Mouse (Mus musculus): ENCODE results near the gene Med15. TPM values are rescaled to one million over a fixed set of nuclear protein-coding genes. Genes with fewer than 3 reads are reported as not detected.

Med15 gene
- total RNA-seq, 2 experiments from 2014 or later: 36.9 to 46.9 TPM

DNA sequence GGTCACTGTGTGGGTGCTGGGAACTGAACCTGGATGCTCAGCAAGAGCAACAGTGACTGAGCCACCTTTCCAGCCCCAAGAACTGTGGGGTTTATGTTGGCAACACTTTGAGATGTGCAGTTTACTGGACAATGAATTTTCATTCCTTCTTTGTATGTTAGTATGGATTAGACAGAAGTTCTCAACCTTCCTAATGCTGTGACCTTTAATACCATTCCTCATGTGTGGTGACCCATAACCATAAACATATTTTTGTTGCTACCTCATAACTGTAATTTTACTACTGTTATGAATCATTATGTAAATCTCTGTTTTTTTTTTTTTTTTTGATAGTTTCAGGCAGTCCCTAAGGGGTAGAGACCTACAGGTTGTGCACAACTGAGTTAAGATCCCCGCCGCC is 955 bp upstream of the Med15 start:
- DNase-seq (ENCODE audit: low spot score in 2 of 2): no peak

DNA sequence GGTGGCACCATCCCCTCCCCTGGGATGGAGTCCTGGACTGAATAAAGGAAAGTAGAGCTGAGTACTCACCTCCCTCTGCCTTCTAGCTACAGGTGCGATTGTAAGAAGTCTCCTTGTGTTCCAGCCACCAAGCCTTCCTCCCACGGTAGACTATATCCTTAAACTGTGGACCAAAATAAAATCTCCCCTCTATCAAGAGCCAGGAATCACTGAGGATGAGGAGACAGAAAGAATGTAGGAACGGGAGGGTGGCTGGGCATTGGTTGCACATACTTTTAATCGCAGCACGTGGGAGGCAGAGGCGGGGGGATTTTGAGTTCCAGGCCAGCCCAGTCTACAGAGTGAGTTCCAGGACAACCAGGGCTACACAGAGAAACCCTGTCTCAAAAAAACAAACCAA is 260 bp downstream of the Med15 start:
- no peak for DNase-seq (ENCODE audit: low spot score in 2 of 2)

DNA sequence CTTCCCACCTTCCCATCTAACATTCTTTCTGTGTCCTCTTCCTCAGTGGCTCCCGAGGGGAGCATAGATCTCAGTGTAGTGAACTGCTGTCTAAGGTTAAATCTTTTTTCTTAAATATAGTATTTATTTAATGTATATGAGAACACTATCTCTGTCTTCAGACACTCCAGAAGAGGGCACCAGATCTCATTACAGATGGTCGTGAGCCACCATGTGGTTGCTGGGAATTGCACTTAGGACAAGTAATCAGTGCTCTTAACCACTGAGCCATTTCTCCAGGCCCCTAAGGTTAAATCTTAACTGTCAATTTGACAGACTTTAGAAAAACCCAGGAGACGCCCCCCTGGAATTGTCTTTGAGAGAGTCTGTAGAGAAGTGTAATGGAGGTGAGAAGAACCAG is 670 bp downstream of the Med15 start:
- DNase-seq (ENCODE audit: low spot score in 2 of 2): no peak

DNA sequence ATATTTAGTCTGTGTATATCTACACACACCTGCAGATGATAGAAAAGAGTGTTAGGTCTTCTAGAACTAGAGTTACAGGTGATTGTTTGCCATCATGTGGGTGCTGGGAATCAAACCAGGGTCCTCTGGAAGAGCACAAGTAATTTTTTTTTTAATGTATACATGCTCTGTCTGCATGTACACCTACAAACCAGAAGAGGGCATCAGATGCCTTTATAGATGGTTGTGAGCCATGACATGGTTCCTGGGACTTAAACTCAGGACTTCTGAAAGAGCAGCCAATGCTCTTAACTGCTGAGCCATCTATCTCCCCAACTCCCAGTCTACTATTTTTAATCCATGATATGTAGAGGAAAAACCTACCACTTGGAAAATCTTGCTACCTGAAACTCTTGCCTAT is 2.7 kb downstream of the Med15 start:
- no peak for DNase-seq (ENCODE audit: low spot score in 2 of 2)

DNA sequence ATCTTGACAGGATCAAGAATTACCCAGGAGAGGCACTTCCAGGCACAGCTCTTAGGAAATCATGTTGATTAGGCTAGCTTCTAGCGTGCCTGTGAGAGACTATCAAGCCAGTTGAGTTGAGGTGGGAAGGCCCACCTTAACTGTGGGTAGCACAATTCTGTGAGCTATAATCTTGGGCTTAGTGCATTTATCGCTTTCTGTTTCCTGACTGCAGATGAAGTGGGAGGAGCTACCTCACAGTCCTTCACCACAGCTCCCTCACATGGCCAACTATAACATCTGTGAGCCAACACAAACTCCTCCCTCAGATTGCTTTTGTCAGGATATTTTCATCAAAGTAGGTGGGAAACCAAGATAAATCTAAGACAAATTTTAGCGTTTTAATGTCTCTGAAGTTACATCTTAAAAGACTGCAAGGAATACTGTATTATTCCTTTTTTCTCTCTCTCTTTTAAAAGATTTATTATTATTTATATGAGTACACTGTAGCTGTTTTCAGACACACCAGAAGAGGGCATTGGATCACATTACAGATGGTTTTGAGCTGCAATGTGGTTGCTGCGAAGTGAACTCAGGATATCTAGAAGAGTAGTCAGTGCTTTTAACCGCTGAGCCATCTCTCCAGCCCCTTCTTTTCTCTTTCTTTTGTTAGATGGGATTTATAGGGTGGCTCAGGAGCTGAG is 5.4 kb downstream of the Med15 start:
- DNase-seq (ENCODE audit: low spot score in 2 of 2): peak in 1 of 2 experiments; percentile 25

DNA sequence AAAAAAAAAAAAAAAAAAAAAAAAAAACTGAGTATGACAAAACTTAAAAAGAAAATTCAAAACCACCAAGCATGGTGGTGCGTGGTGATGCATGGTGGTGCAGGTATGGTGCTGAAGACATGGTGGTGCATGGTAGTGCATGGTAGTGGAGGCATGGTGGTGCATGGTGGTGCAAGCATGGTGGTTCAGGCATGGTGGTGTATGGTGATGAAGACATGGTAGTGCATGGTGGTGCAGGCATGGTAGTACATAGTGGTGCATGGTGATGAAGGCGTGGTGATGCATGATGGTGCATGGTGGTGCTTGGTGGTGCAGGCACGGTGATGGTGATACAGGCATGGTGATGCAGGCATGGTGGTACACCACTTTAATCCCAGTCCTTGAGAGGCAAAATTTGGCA is 8.2 kb downstream of the Med15 start:
- DNase-seq (ENCODE audit: low spot score in 2 of 2): no peak

DNA sequence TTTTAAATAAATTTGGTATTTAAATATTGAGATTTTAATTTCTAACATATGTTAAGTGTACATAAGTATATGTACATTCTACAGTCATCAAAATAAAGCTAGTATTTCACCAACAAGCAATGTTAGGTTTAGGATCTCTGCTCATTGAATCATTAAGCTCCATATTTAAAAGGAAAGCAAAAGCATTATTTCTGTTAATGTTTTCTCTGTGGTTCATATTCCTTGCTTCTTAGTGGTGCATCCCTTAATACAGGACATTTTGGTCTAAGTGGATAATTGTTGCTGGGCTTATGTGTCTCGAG is 9.4 kb downstream of the Med15 start:
- DNase-seq (ENCODE audit: low spot score in 2 of 2): no peak

DNA sequence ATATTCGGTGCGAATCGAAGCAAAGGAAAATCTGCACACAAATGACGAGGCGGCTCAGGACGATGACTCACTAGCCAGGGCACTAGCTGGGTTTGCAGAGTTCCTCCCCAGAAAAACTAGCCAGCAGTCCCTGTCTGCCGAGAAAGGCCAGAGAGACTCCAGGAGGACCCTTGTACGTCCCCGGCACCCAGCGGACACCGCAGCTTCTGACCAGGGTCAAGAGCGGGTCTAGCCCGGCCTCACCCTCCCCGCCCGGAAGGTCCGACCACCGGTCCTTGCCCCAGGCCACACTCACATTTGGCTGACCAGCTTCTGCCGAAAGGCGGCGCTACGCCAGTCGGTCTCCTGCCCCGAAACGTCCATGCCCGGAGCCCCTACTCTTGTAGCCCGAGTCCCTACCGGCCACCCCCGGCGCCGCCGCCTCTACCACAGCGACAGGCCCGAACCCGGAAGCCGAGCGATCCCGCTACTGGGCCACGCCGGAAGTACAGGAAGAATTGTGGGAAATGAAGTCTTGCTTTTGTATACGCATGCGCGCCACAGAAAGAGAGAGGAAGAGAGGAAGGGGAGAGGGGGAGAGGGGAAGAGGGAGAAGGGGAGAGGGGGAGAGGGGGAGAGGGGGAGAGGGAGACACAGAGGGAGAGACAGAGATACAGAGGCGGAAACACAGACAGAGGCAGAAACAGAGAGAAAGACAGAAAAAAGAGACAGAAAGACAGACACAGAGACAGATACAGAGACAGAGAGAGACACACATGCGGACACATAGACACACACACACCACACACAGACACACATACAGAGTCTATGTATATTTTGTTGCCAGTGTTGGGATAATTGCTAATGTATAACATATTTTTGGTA is 10.0 kb downstream of the Med15 start:
- DNase-seq (ENCODE audit: low spot score in 2 of 2): peak; percentile 76 to 89

DNA sequence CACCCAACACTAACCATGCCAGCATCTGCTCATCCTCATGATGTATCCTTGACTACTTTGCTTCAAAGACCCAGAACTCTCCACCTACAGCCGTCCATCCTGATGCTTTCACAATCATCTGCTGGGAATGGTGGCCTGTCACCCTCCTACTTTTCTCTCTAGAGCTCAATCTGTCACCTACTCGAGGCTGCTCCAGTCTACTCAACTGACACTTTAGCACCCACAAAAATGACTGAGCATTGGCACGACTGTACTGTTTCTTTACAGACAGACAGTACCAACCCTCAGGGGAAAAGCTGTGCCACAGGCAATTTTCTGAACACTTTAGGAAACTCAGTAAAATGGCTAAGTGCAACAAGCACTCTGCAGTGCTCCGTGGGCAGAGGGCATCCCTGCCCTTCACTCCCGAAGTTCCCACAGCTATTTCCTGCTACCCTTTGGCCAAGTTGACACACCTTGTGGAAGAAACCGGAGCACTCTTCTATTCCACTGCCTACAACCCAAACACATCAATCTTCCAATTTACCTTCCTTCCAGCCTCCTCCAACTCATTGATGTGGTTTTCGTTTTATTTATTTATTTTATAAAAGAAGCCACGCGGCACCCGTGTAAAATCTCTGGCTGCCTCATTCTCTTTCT is 10.8 kb downstream of the Med15 start:
- no peak for DNase-seq (ENCODE audit: low spot score in 2 of 2)

DNA sequence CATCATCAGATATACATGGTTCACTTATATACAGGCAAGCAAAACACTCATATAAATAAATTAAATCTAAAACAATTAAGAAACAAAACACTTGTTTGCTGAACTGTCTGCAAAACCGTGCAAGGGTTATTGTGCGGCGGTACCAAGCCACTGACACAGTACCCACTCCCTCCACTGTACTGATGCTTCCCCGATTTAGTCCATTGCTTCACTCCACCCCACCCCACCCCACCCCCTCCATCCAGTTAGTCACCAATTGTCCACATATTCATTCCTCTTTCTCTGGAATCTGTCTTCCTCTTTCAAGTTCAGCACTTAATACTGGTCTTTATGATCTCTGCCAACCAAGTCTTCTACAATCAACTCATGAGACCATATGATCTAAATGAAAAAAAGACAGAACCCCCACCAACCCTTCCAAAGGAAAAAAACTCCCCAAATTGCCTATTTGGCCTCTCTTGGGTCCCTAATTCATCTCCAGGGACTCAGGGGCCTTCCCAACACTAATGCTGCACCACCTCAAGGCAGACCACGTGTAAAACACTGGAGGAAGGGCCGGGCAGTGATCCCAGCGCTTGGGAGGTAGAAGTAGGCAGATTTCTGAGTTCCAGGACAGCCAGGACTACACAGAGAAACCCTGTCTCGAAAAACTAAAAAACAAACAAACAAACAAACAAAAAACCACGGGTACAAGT is 11.4 kb downstream of the Med15 start:
- no peak for DNase-seq (ENCODE audit: low spot score in 2 of 2)

DNA sequence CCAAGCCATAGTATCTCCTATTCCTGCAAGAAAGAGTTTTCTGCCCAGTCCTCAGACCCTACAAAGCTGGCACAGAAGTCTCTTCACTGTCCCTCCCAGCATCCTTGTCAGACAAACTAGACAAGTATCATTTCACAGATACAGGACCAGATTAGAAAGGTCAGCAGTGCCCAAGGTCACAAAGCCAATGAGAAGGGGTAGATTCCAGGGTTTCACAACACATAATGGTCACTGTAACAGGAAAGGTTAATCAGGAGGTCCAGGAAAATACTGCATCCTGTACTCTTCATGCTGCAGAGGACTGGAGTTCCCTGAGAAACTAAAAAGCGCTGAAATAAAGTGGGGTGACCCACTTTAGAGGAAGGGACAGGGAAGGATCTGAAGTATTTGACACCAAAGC is 14.9 kb downstream of the Med15 start:
- no peak for DNase-seq (ENCODE audit: low spot score in 2 of 2)

DNA sequence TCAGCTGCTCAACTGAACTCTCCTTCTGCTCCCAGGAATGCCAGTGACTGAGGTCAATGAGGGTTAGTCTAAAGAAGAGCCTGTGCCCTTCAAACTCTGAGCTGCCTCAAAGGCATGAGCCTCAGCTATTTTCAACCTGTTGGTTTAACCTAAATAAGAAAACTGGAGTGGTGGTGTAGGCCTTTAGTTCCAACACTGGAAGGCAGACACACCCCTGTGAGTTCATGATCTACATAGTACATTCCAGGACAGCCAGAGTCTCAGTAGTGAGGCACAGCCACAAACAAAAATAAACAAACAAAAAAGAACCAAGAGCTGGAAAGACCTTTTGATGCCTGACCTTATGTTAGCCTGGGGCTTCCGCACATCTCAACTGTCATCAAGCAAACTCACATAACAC is 25.1 kb downstream of the Med15 start:
- no peak for DNase-seq (ENCODE audit: low spot score in 2 of 2)

DNA sequence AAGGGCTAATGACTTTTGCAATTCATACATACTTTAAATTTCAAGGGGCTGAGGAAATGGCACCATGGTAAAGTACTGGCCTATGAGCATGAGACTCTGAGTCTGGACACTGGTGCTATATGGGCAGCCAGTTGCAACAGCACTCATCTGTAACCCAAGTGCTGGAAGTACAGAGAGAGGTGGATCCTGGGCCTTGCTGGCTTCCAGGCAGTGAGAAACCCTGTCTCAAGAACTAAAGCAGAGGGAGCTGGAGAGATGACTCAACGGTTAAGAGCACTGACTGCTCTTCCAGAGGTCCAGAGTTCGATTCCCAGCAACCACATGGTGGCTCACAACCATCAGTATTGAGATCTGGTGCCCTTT is 31.7 kb downstream of the Med15 start:
- no peak for DNase-seq (ENCODE audit: low spot score in 2 of 2)

DNA sequence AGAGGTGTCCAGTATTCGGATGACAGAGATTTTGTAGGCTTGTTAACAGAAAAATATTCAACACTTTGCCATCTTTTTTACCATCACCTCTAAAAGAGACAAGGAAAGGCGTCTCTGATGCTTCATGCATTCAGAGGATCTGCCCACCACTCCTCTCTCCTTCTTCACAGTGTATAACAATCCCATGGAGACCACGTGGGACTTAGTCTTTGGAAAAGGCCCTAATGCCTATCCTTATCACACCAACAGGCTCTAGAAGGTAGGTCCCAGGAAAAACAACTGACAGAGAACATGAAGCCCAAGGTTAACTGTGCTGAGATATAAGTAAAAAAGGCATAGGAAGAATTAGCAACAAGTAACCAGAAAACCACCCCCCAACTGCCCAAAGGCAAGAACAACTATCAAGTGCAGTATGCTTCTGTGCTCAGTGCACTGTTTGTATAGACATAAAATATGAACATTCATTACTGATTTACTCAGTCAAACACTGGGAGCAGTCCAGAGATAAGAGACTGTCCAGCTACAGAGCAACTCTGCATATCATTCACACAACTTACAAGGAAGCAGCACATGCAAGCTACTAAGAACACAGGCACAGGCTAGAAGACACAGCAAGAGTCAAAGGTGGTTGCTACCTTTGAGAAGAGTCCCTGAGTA is 32.2 kb downstream of the Med15 start:
- DNase-seq (ENCODE audit: low spot score in 2 of 2): no peak

DNA sequence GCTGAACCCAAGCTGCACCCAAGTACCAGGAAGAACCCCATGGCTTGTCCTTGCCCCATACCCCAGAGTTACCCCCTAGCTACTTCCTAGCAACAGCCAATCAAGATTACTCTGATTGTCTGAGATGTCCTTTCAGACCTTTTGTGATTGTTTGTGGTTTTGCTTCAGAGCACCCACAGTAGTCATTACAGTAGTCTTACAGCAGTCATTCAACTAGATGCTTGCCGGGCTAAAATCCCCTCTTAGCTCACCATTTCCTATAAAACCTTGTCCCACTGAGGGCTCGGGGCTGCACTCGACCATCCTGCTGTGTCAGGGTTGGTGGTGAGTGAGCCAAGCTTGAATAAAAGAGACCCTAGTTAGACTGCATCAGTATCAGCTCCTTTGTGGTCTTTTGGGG is 37.8 kb downstream of the Med15 start:
- no peak for DNase-seq (ENCODE audit: low spot score in 2 of 2)

DNA sequence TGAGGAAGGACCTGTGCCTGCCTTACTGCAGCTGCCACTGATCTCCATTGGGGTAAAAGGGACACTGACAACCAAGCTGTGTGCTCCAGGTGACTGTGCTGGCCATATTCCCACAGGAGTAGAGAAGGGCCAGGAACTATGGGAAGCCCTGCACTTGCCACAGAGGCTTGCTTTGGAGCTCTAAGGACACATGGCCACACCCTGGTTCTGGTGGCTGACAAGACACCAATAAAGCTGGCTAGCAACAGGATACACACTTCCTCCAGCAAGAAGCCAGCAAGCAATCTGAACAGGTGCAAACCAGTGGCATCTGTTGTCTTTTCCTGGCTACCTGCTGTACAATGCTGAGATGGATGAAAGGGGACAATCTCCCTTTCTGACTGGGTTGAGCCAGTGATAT is 62.8 kb downstream of the Med15 start:
- DNase-seq (ENCODE audit: low spot score in 2 of 2): no peak

DNA sequence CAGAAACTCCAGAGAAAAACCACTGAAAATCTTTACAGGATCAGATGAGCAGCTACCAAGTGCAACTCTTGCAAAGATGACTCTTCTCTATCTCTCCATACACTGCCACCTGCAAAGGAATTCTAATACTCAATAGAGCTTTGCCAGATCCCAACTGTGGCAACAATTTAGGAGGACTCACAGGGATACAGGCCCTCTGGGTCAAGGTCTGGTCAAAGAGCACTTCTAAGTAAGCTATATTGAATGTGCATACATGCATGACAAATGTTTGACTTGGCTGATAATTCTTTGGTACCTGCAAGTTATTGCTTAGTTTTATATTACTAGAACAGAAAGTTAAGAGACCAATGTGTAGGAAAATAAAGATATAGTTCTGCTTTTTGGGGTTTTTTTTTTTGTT is 67.1 kb downstream of the Med15 start:
- DNase-seq (ENCODE audit: low spot score in 2 of 2): no peak

DNA sequence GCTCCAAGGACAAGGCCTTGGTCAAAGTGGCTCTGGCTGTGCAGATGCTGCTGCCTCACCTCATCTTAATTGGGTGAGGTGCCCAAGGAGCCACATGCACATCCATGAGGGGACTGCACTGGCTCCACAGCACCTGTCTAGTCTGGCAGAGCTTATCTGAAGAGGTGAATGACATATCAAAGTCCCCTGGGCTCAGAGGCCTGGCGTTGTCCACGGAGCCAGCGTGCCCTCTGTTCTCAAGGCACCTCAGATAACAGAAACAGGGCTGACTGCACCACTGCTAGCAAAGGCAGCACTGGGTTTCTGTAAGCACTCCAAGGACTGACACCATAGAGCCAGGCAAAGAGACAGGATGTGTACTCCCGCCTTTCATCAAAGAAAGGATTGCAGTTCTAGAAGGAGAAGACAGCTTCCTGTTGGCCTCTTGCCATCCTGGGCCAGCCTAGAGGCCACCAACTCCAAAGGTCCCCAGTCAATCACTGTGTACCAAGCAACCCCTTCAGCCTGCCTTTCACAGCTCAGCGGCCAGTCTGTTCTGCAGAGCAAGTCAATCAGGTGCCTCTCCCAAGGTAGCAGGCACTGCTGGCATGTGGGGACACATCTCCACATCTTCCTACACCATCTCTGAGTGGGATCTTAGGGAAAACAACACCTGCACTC is 76.3 kb downstream of the Med15 start:
- no peak for DNase-seq (ENCODE audit: low spot score in 2 of 2)

DNA sequence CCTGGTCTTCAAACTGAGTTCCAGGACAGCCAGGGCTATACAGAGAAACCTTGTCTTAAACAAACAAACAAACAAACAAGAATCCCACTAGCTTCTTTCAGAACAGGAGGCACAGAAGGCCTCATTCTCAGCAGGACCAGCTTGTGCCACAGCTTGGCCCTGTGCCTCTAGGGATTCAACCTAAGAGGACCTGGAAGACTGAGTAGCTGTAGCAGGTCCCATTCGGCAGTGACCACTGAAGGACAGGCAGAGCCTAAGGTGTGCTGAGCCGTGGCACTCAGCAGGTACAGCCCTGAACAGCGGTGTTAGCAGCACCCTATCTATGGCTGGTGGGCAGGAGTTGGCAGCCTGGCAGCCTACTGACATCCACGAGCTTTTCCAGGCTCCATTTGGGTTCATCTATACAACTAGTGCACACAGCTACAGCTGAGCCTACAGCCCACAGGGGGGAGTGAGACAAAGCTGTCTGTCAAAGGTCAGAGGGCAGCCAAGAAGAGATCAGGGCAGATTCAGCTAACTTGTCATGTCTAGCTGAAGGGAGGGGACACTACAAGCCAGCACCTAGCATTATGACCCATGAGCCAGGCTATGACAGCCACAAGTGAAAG is 78.4 kb downstream of the Med15 start:
- no peak for DNase-seq (ENCODE audit: low spot score in 2 of 2)

DNA sequence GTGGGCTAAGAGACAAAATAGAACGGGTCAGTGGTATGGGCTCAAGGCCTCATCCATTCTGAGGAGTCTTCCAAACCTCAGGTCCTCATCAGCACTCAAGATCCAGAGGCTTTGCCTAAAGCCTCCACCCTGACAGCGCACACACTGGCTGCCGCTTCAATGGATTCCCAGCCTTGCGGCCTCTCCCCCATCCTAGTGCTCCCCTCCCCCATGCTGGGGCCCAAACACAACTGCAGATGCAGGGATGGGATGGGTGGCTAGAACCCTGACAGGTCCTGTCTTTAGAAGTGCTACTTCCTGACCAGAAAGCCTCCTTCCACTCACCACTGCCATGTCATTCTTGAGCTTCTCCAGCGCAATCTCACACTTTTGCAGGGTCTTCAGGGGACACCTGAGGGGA is 79.1 kb downstream of the Med15 start:
- no peak for DNase-seq (ENCODE audit: low spot score in 2 of 2)

DNA sequence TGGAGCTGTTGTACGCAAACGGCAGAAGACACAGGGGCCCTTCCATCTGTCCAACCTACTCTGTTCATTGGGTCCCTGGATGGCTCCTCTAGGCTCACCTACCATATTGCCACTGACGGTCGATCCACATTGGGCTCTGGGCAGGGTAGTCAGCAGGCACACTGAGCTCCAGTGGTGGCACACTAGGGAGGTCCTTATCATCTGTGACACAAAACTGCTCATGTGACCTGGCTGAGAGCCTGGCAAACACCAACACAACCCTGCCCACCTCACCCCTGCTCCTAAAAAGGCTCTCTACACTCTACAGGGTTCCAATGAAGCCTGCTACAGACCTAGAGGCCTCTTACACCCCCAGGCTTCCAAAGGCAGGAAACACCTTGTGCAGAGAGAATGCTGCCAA is 80.1 kb downstream of the Med15 start:
- DNase-seq (ENCODE audit: low spot score in 2 of 2): no peak

All from gastrocnemius, postnatal 4 days (tissue).